Mouse (Mus musculus) liver, embryonic 11.5 days (tissue): Measurements from ENCODE around the gene Gm14851. TPM values are rescaled to one million over a fixed set of nuclear protein-coding genes. Genes with fewer than 3 reads are reported as not detected.
"Not testable (repeated sequence)": the region's sequence is repeated elsewhere in the genome, so short reads cannot be mapped to it uniquely, and the experiment has no call there.

ENCODE experiments used
- ATAC-seq: fragments of 200-750 bp; cut with Nextera tagmentation; replicated peaks from 2 replicates; pipeline ENCODE4 v1.8.0; 2017; ENCODE audit warnings: moderate number of reproducible peaks, mild to moderate bottlenecking, moderate TSS enrichment, moderate library complexity; ENCODE audit not compliant: low FRiP score
- DNase-seq: peaks from one replicate; pipeline ENCODE4 v3.0.0-alpha.2; 2017; ENCODE audit warnings: low spot score
- H3K27ac ChIP-seq: fragments of 300-500 bp; sonication (generic); 2 replicates; pipeline ENCODE4 v1.5.1; 2014; ENCODE audit warnings: mild to moderate bottlenecking, low read depth, low read length, control low read depth
- H3K27me3 ChIP-seq: fragments of 300-500 bp; sonication (generic); replicated peaks from 2 replicates; pipeline ENCODE4 v1.6.1; 2014; ENCODE audit warnings: low read length, mixed read lengths; ENCODE audit not compliant: control insufficient read depth, insufficient read depth
- H3K36me3 ChIP-seq: fragments of 300-500 bp; sonication (generic); 2 replicates; pipeline ENCODE4 v1.6.1; 2014; ENCODE audit warnings: mild to moderate bottlenecking, low read length, moderate library complexity, mixed read lengths; ENCODE audit not compliant: control insufficient read depth, insufficient read depth
- H3K4me1 ChIP-seq: fragments of 300-500 bp; sonication (generic); replicated peaks from 2 replicates; pipeline ENCODE4 v1.6.1; 2014; ENCODE audit warnings: low read length, mixed read lengths; ENCODE audit not compliant: control insufficient read depth, insufficient read depth
- H3K4me2 ChIP-seq: fragments of 300-500 bp; sonication (generic); 2 replicates; pipeline ENCODE4 v1.6.1; 2014; ENCODE audit warnings: mild to moderate bottlenecking, control low read depth, moderate library complexity
- H3K4me3 ChIP-seq: fragments of 300-500 bp; sonication (generic); 2 replicates; pipeline ENCODE4 v1.5.1; 2014; ENCODE audit warnings: low read depth, low read length, control low read depth
- H3K9ac ChIP-seq: fragments of 300-500 bp; sonication (generic); 2 replicates; pipeline ENCODE4 v1.6.1; 2014; ENCODE audit warnings: low read depth, low read length, control low read depth
- H3K9me3 ChIP-seq: fragments of 300-500 bp; sonication (generic); 2 replicates; pipeline ENCODE4 v1.6.1; 2016; ENCODE audit warnings: low read length, inconsistent platforms, mixed read lengths; ENCODE audit not compliant: control insufficient read depth
- WGBS: fragments of 180-500 bp; shearing (Covaris S2); extraction: QIAGEN DNeasy Blood & Tissue Kit; methylation state at CpG from one replicate; pipeline ENCODE4 v1.1.7; 2014; 5-methylcytosine and 5-hydroxymethylcytosine counted together
- polyA plus RNA-seq: library from polyadenylated mRNA; unstranded; fragments of >200 nt; fragmentation: Nextera tagmentation; extraction: Ambion mirVana; gene quantifications from 2 replicates; pipeline ENCODE4 v1.2.1, GENCODE M21; 2014

Gene Gm14851
- polyA plus RNA-seq = not detected in 2 replicates

DNA sequence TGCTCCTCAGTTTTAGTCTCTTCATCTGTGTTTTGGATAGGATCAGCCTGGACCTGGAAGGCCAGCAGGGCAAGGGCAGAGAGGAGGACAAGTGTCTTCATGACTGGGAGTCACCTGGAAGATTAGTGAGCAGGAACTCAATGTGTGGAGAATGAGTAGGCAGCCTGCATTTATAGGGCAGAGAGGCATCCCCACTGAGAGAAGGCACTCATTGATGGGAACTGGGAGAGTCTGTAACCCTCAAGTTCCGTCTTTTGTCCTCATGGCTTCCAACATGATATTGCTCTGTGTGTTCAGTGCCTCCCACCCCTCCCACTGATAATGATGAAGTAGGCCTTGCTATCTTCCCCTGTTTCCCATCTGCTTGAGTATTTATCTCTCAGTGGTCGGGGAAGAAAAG, at the start of gene Gm14851:
Gm14851 (minus strand) TSS at position 101 of the 400 bp plus-strand sequence.
- H3K4me3 ChIP-seq, H3K4me2 ChIP-seq, H3K36me3 ChIP-seq, H3K27me3 ChIP-seq, ATAC-seq, DNase-seq, H3K9ac ChIP-seq, H3K27ac ChIP-seq, H3K9me3 ChIP-seq, H3K4me1 ChIP-seq: not testable (repeated sequence)
- WGBS = no CpG with 5 or more reads among the region's 2 CpGs

DNA sequence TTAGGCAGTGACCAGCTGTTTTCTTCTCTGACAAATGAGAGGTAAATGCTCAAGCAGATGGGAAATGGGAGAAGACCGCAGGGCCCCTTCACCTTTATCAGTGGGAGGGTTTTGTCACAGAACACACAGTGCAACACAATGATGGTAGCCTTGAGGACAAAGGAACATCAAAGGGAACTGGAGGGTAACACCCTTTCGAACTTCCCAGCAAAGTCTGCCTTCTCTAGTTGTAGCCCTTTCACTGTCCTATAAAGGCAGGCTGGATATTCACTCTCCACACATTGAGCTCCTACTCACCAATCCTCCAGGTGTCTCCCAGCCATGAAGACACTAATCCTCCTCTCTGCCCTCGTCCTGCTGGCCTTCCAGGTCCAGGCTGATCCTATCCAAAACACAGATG, 38.5 kb upstream of the Gm14851 start, which contains the start of gene Defa30:
Defa30 (plus strand) TSS at position 301 of the 400 bp plus-strand sequence.
- ATAC-seq, H3K27me3 ChIP-seq, H3K9ac ChIP-seq, H3K36me3 ChIP-seq, H3K4me2 ChIP-seq, H3K27ac ChIP-seq, H3K4me3 ChIP-seq, DNase-seq, H3K4me1 ChIP-seq, H3K9me3 ChIP-seq: not testable (repeated sequence)
- 45% methylated on average over 3 of the region's 3 CpGs for WGBS

- no peak overlapping the region for H3K4me3 ChIP-seq
- 39% methylated on average over 4 of the region's 4 CpGs for WGBS
- ATAC-seq (no peak), DNase-seq (no peak)
- H3K9me3 ChIP-seq = no peaks in the 10 kb centered on the region
- H3K36me3 ChIP-seq = no peaks in the 10 kb centered on the region
- no peak overlapping the region for H3K9ac ChIP-seq
- no peaks in the 10 kb centered on the region for H3K4me1 ChIP-seq
- no peak overlapping the region for H3K4me2 ChIP-seq
- no peak overlapping the region for H3K27ac ChIP-seq
- H3K27me3 ChIP-seq = no peaks in the 10 kb centered on the region
Measured at GRCm38 (mm10) chr8:21093106-21093505, 2.7 kb downstream of the Gm14851 start.

- H3K4me1 ChIP-seq, H3K27ac ChIP-seq, ATAC-seq, H3K4me2 ChIP-seq, H3K36me3 ChIP-seq, H3K27me3 ChIP-seq, H3K9ac ChIP-seq, DNase-seq, H3K4me3 ChIP-seq, H3K9me3 ChIP-seq: not testable (repeated sequence)
Measured at GRCm38 (mm10) chr8:21084142-21084541, 11.7 kb downstream of the Gm14851 start, which contains the start of gene Defa25. Gene Defa25, plus strand, starts transcription at chr8:21084442.

DNA sequence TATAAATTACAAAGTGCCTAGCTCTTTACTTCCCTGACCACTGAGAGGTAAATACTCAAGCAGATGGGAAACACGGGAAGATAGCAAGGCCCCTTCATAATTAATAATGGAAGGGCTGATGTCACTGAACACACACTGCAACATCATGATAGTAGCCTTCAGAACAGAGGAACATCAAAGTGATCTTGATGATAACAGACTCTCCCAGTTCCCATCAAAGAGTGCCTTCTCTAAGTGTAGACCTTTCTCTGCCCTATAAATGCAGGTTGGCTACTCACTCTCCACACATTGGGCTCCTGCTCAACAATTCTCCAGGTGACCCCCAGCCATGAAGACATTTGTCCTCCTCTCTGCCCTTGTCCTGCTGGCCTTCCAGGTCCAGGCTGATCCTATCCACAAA, 31.1 kb downstream of the Gm14851 start, which contains the start of gene Defa35:
Defa35 (plus strand) TSS at position 301 of the 400 bp plus-strand sequence.
- DNase-seq, H3K4me1 ChIP-seq, H3K27ac ChIP-seq, H3K9ac ChIP-seq, H3K4me3 ChIP-seq, H3K4me2 ChIP-seq, ATAC-seq, H3K27me3 ChIP-seq, H3K9me3 ChIP-seq, H3K36me3 ChIP-seq: not testable (repeated sequence)
- WGBS = 80% methylated on average over 1 of the region's 1 CpGs

GRCm38 (mm10) chr8:21054747-21055146, 41.1 kb downstream of the Gm14851 start, which contains the start of gene Defa23:
Gene Defa23, plus strand, starts transcription at chr8:21055047.
- H3K9ac ChIP-seq, H3K27me3 ChIP-seq, H3K4me1 ChIP-seq, H3K36me3 ChIP-seq, H3K9me3 ChIP-seq, H3K4me3 ChIP-seq, H3K4me2 ChIP-seq, H3K27ac ChIP-seq, ATAC-seq, DNase-seq: not testable (repeated sequence)
- no CpG with 5 or more reads among the region's 1 CpGs for WGBS

Other genes starting within 250 kb of the Gm14851 start
- gene Defb33, start 203.4 kb downstream of the Gm14851 start, polyA plus RNA-seq = not detected in 2 replicates
- not detected in 2 replicates for gene Gm15056, start 193.4 kb downstream of the Gm14851 start, polyA plus RNA-seq
- gene Gm6040, start 174.0 kb downstream of the Gm14851 start, polyA plus RNA-seq = not detected in 2 replicates
- not detected in 2 replicates for gene AY761185, start 151.3 kb downstream of the Gm14851 start, polyA plus RNA-seq
- gene Defa21, start 70.5 kb downstream of the Gm14851 start, polyA plus RNA-seq = not detected in 2 replicates
- gene Defa23, start 41.0 kb downstream of the Gm14851 start, polyA plus RNA-seq = not detected in 2 replicates
- gene Defa35, start 31.0 kb downstream of the Gm14851 start, polyA plus RNA-seq = not detected in 2 replicates
- gene Defa25, start 11.6 kb downstream of the Gm14851 start, polyA plus RNA-seq = not detected in 2 replicates
- gene Defa30, start 38.6 kb upstream of the Gm14851 start, polyA plus RNA-seq = not detected in 2 replicates
- not detected in 2 replicates for gene Defa22, start 66.2 kb upstream of the Gm14851 start, polyA plus RNA-seq
- gene Defa31, start 95.6 kb upstream of the Gm14851 start, polyA plus RNA-seq = not detected in 2 replicates
- gene Gm15293, start 105.5 kb upstream of the Gm14851 start, polyA plus RNA-seq = not detected in 2 replicates
- not detected in 2 replicates for gene Gm15292, start 153.7 kb upstream of the Gm14851 start, polyA plus RNA-seq
- gene Defa27, start 219.5 kb upstream of the Gm14851 start, polyA plus RNA-seq = not detected in 2 replicates
- not detected in 2 replicates for gene Defa29, start 231.0 kb upstream of the Gm14851 start, polyA plus RNA-seq